Mouse (Mus musculus) CH12.LX (cell line): ENCODE measurements at regions not wholly inside any gene's neighbourhood (a gene's known extent, or its start where the extent isn't known, plus 50 kb on each side); places are given as distances from the start of the nearest gene placed in this dataset.
A peak's percentile ranks its signal among the peaks of the same experiment; 100 is the strongest.

Experiments used
- DNase-seq: peaks from one replicate; pipeline ENCODE4 v3.0.0-alpha.2; 2013; ENCODE audit errors: extremely low read depth
- H3K27ac ChIP-seq: 2 replicates; pipeline ENCODE4 v1.5.1; 2012; ENCODE audit warnings: low read depth, mild to moderate bottlenecking, control low read depth, moderate library complexity; ENCODE audit not compliant: insufficient read depth
- H3K27me3 ChIP-seq: replicated peaks from 2 replicates; pipeline ENCODE3; 2012; ENCODE audit warnings: inconsistent platforms
- H3K36me3 ChIP-seq, 2 experiments: replicated peaks in 1 of 2; 2 replicates each; pipeline versions ENCODE3 to v1.6.1; 2012; ENCODE audit warnings: inconsistent platforms in 1 of 2, low read length in 1 of 2, mild to moderate bottlenecking in 1 of 2, mixed read lengths in 1 of 2, moderate library complexity in 1 of 2; ENCODE audit not compliant: control insufficient read depth in 1 of 2, insufficient read depth in 1 of 2
- H3K4me1 ChIP-seq, 2 experiments: 2 replicates each; pipeline ENCODE4 v1.6.1; 2012; ENCODE audit warnings: inconsistent platforms in 1 of 2, moderate library complexity in 1 of 2; ENCODE audit not compliant: insufficient read depth in 2 of 2, control insufficient read depth in 1 of 2
- H3K4me2 ChIP-seq: 2 replicates; pipeline ENCODE4 v1.6.1; 2012; ENCODE audit warnings: low read depth, mild to moderate bottlenecking, control low read depth; ENCODE audit not compliant: poor library complexity, insufficient read depth, severe bottlenecking
- H3K4me3 ChIP-seq, 3 experiments: fragments of 150-350 bp in 1 of 3; sonication (generic) in 1 of 3; replicated peaks in 1 of 3; 2 replicates each; pipeline versions ENCODE3 to v1.5.1; 2011 to 2012; ENCODE audit warnings: low read depth in 2 of 3, low read length in 2 of 3, mild to moderate bottlenecking in 2 of 3, moderate library complexity in 2 of 3, control low read depth in 1 of 3, improper control_type of control experiment in 1 of 3, inconsistent platforms in 1 of 3, mixed read lengths in 1 of 3; ENCODE audit not compliant: poor library complexity in 1 of 3
- H3K79me2 ChIP-seq: replicated peaks from 2 replicates; pipeline ENCODE4 v1.6.1; 2012; ENCODE audit warnings: mild to moderate bottlenecking, moderate library complexity; ENCODE audit not compliant: control insufficient read depth, poor library complexity, insufficient read depth, severe bottlenecking; ENCODE audit errors: extremely low read depth
- H3K9ac ChIP-seq: 2 replicates; pipeline ENCODE4 v1.6.1; 2012; ENCODE audit warnings: low read depth, mild to moderate bottlenecking, control low read depth, moderate library complexity; ENCODE audit not compliant: insufficient read depth
- H3K9me3 ChIP-seq: replicated peaks from 2 replicates; pipeline ENCODE3; 2012; ENCODE audit warnings: low read length, inconsistent platforms, mixed read lengths
- CHD2 ChIP-seq: IDR thresholded peaks from 2 replicates; pipeline ENCODE4 v1.6.1; 2011; ENCODE audit warnings: low read length, improper control_type of control experiment
- CTCF ChIP-seq, 2 experiments: IDR thresholded peaks in 1 of 2; conservative IDR thresholded peaks in 1 of 2; 2 replicates each; pipeline ENCODE4 v1.5.1; 2011 to 2012; ENCODE audit warnings: low read depth in 2 of 2, low read length in 2 of 2, improper control_type of control experiment in 1 of 2, inconsistent platforms in 1 of 2, mild to moderate bottlenecking in 1 of 2, moderate library complexity in 1 of 2
- ETS1 ChIP-seq: conservative IDR thresholded peaks from 2 replicates; pipeline ENCODE4 v1.6.1; 2012; ENCODE audit warnings: low read depth, mild to moderate bottlenecking, inconsistent platforms, low read length, improper control_type of control experiment, moderate library complexity
- HCFC1 ChIP-seq: IDR thresholded peaks from 2 replicates; pipeline ENCODE4 v1.6.1; 2012; ENCODE audit warnings: low read depth, mild to moderate bottlenecking, inconsistent platforms, low read length, improper control_type of control experiment
- IRF4 ChIP-seq: IDR thresholded peaks from 2 replicates; pipeline ENCODE4 v1.6.1; 2014; ENCODE audit warnings: low read depth, mild to moderate bottlenecking, inconsistent platforms, low read length, improper control_type of control experiment
- JUN ChIP-seq: IDR thresholded peaks from 2 replicates; pipeline ENCODE4 v1.6.1; 2011; ENCODE audit warnings: low read depth, mild to moderate bottlenecking, low read length, improper control_type of control experiment, moderate library complexity; ENCODE audit not compliant: insufficient read depth
- JUND ChIP-seq: conservative IDR thresholded peaks from 2 replicates; pipeline ENCODE4 v1.6.1; 2011; ENCODE audit warnings: low read depth, low read length, improper control_type of control experiment
- KAT2A ChIP-seq: IDR thresholded peaks from 2 replicates; pipeline ENCODE4 v1.6.1; 2012; ENCODE audit warnings: low read length, improper control_type of control experiment, inconsistent platforms; ENCODE audit not compliant: insufficient replicate concordance
- MAFK ChIP-seq: IDR thresholded peaks from 2 replicates; pipeline ENCODE4 v1.6.1; 2011; ENCODE audit warnings: low read length, improper control_type of control experiment; ENCODE audit not compliant: insufficient replicate concordance
- MXI1 ChIP-seq: IDR thresholded peaks from 2 replicates; pipeline ENCODE4 v1.6.1; 2011; ENCODE audit warnings: mild to moderate bottlenecking, low read depth, low read length, improper control_type of control experiment
- MYC ChIP-seq: IDR thresholded peaks from 2 replicates; pipeline ENCODE4 v1.6.1; 2011; ENCODE audit warnings: low read depth, mild to moderate bottlenecking, improper control_type of control experiment, low read length
- PAX5 ChIP-seq: IDR thresholded peaks from 2 replicates; pipeline ENCODE4 v1.6.1; 2012; ENCODE audit warnings: low read length, inconsistent platforms, mixed read lengths
- POLR2AphosphoS2 ChIP-seq: IDR thresholded peaks from 2 replicates; pipeline ENCODE4 v1.6.1; 2011; ENCODE audit warnings: low read depth, low read length, improper control_type of control experiment
- RAD21 ChIP-seq: IDR thresholded peaks from 2 replicates; pipeline ENCODE4 v1.6.1; 2011; ENCODE audit warnings: low read depth, mild to moderate bottlenecking, low read length, improper control_type of control experiment, moderate library complexity
- RCOR1 ChIP-seq: conservative IDR thresholded peaks from 2 replicates; pipeline ENCODE4 v1.6.1; 2012; ENCODE audit warnings: low read depth, mild to moderate bottlenecking, inconsistent platforms, low read length, improper control_type of control experiment
- SMC3 ChIP-seq: IDR thresholded peaks from 2 replicates; pipeline ENCODE4 v1.6.1; 2011; ENCODE audit warnings: low read depth, low read length, improper control_type of control experiment
- TBP ChIP-seq: conservative IDR thresholded peaks from 2 replicates; pipeline ENCODE4 v1.6.1; 2011; ENCODE audit warnings: low read depth, low read length, improper control_type of control experiment
- TCF12 ChIP-seq: IDR thresholded peaks from 2 replicates; pipeline ENCODE4 v1.6.1; 2014; ENCODE audit warnings: low read depth, mild to moderate bottlenecking, inconsistent platforms, low read length, improper control_type of control experiment
- UBTF ChIP-seq: IDR thresholded peaks from 2 replicates; pipeline ENCODE4 v1.6.1; 2012; ENCODE audit warnings: low read depth, mild to moderate bottlenecking, inconsistent platforms, low read length, improper control_type of control experiment, moderate library complexity
- ZC3H11A ChIP-seq: IDR thresholded peaks from 2 replicates; pipeline ENCODE4 v1.6.1; 2012; ENCODE audit warnings: low read depth, mild to moderate bottlenecking, inconsistent platforms, low read length, improper control_type of control experiment
- ZKSCAN1 ChIP-seq: IDR thresholded peaks from 2 replicates; pipeline ENCODE4 v1.6.1; 2012; ENCODE audit warnings: low read depth, inconsistent platforms, low read length, improper control_type of control experiment, borderline replicate concordance
- ZMIZ1 ChIP-seq: IDR thresholded peaks from 2 replicates; pipeline ENCODE4 v1.6.1; 2012; ENCODE audit warnings: low read depth, mild to moderate bottlenecking, inconsistent platforms, low read length, improper control_type of control experiment
- dilution Hi-C: fragments of 300-500 bp; cut with MboI; formaldehyde crosslinking; loops from 2 replicates; pipeline ENCODE4 v1.14.3; 2020; ENCODE audit warnings: low sequenced_read_pairs; ENCODE audit not compliant: extremely low pct_unique_long_range_greater_than_20kb, extremely low pct_ligation_motif_present
- in situ Hi-C: fragments of 300-500 bp; cut with MboI; formaldehyde crosslinking; loops from 3 replicates; pipeline ENCODE4 v1.14.3; 2019; ENCODE audit warnings: low sequenced_read_pairs, low pct_ligation_motif_present, low pct_unique_long_range_greater_than_20kb, mixed read lengths

DNA sequence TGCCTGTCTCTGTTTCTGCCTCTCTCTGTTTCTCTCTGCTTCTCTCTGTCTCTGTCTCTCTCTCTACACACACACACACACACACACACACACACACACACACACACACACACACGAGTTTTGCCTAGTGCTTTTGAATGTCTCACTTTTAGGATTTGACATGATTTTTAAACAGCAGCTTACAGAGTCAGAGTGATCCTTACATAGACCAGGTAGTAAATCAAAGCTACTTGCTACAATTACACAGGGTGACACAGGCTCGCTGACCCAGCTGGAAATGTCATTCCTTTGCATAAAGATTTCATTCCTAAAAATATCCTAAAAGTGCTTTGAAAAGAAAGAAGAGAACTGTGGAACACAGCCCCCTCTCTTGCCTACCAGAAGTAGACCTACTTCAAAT, 84.5 kb upstream of the Grik1 start:
- dilution Hi-C loops (no loop called here), in situ Hi-C loops (loop anchor here (25.0 kb wide), 2 partner anchors 1388 to 1813 kb away; no protein-coding TSS in a partner anchor)
- no peak for TF ChIP-seq HCFC1
- no peak for TF ChIP-seq SMC3
- TF ChIP-seq RCOR1, result no peak
- TF ChIP-seq ETS1, result no peak
- TF ChIP-seq KAT2A, result no peak
- TF ChIP-seq MYC, result no peak
- no peak for TF ChIP-seq ZKSCAN1
- no peak for TF ChIP-seq MXI1
- TF ChIP-seq JUND, result no peak
- no peak for TF ChIP-seq TBP
- no peak for TF ChIP-seq UBTF
- no peak for TF ChIP-seq TCF12
- no peak for TF ChIP-seq JUN
- TF ChIP-seq RAD21, result no peak
- no peak for TF ChIP-seq MAFK
- TF ChIP-seq POLR2AphosphoS2, result no peak
- no peak for TF ChIP-seq IRF4
- no peak for TF ChIP-seq CTCF (conservative IDR thresholded peaks at IDR 0.05 in 1 of 2, IDR thresholded peaks at IDR 0.05 in 1 of 2; ENCODE audit: low read depth in 2 of 2, low read length in 2 of 2)
- Histone ChIP-seq H3K4me1 (no peaks in the 10 kb centered on the region), H3K4me3 (no peak overlapping the region), H3K79me2 (no peaks in the 10 kb centered on the region), H3K27ac (no peak overlapping the region), H3K27me3 (no peaks in the 10 kb centered on the region), H3K9ac (no peak overlapping the region), H3K9me3 (peaks cover 7% of the 10 kb centered on the region), H3K4me2 (no peak overlapping the region), H3K36me3 (no peaks in the 10 kb centered on the region)
- no peak for DNase-seq

DNA sequence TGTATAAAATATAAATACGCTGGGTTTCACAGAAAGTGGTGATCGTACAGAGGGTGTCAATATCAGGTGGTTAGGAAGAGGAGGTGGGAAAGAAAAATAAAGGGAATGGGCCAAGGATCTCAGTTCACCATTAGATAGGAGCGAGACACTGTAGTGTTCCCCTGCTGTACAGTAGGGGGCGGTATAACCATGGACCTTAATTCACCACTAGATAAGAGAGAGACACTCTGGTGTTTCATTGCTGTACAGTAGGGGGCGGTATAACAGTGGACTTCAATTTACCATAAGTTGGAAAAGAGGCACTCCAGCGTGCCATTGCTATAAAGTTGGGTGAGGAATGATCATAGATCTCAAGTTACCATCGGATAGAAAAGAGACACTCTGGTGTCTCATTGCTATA, 82.0 kb upstream of the Grik1 start:
- Histone ChIP-seq H3K9me3 (peaks cover 11% of the 10 kb centered on the region), H3K27ac (no peak overlapping the region), H3K4me1 (no peaks in the 10 kb centered on the region)
- in situ Hi-C loops, result no loop called here
- peak; percentile 63 for TF ChIP-seq RAD21
- no peak for TF ChIP-seq PAX5
- no peak for TF ChIP-seq ZMIZ1
- TF ChIP-seq SMC3, result peak; percentile 49
- no peak for TF ChIP-seq CHD2
- no peak for TF ChIP-seq ZC3H11A
- peak; percentile 93 to 99 for TF ChIP-seq CTCF (conservative IDR thresholded peaks at IDR 0.05 in 1 of 2, IDR thresholded peaks at IDR 0.05 in 1 of 2; ENCODE audit: low read depth in 2 of 2, low read length in 2 of 2)
- TF ChIP-seq, all 38 proteins: peak for 3
- Histone ChIP-seq H3K36me3 (no peaks in the 10 kb centered on the region), H3K27me3 (no peaks in the 10 kb centered on the region), H3K79me2 (no peaks in the 10 kb centered on the region), H3K4me2 (no peak overlapping the region), H3K9ac (no peak overlapping the region), H3K4me3 (no peak overlapping the region)
- DNase-seq, result peak; percentile 69
- dilution Hi-C loops, result no loop called here
